Mouse (Mus musculus): ENCODE data around the gene Gm14632. TPM values are rescaled to one million over a fixed set of nuclear protein-coding genes. Genes with fewer than 3 reads are reported as not detected.
"Not testable (repeated sequence)": the region's sequence is repeated elsewhere in the genome, so short reads cannot be mapped to it uniquely, and the experiment has no call there.

The Gm14632 gene
- total RNA-seq (2021): not detected
- long read RNA-seq, experiment 1: 0 reads
- long read RNA-seq, experiment 2: 0 reads

DNA sequence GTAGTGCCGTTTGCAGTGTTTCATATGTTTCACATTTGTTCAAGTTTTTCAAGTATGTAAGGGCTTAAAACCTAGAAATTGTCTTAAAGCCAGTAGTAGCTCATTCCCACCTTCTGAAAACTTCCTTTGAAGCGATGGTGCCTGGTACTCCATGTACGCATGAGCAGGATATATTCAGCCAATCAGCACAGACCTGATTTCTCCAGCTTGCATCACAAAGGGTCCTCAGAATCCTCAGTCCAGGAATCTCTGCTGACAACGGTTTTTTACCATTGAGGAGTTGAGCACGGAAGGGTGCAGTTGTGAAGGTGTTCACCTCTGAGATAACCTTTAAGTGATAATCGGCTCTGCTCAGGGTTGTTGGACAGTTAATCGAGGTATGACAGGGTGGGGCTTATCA is at the start of gene Gm14632:
Gene Gm14632 (plus strand): TSS at position 301 of the 400 bp plus-strand sequence.
- DNase-seq (ENCODE audit: low spot score): not testable (repeated sequence)
